Mouse (Mus musculus) B cell, adult (primary cell): ENCODE measurements around the gene Dram2. TPM values are rescaled to one million over a fixed set of nuclear protein-coding genes. Genes with fewer than 3 reads are reported as not detected.

ENCODE experiments used
- total RNA-seq: library from RNA; stranded (reverse); gene quantifications from 4 replicates; pipeline ENCODE4 v1.2.4, GENCODE M21; 2023; ENCODE audit not compliant: inconsistent age

The Dram2 gene
- total RNA-seq: 71.6 to 78.0 TPM (median 74.2 TPM) in 4 replicates

DNA sequence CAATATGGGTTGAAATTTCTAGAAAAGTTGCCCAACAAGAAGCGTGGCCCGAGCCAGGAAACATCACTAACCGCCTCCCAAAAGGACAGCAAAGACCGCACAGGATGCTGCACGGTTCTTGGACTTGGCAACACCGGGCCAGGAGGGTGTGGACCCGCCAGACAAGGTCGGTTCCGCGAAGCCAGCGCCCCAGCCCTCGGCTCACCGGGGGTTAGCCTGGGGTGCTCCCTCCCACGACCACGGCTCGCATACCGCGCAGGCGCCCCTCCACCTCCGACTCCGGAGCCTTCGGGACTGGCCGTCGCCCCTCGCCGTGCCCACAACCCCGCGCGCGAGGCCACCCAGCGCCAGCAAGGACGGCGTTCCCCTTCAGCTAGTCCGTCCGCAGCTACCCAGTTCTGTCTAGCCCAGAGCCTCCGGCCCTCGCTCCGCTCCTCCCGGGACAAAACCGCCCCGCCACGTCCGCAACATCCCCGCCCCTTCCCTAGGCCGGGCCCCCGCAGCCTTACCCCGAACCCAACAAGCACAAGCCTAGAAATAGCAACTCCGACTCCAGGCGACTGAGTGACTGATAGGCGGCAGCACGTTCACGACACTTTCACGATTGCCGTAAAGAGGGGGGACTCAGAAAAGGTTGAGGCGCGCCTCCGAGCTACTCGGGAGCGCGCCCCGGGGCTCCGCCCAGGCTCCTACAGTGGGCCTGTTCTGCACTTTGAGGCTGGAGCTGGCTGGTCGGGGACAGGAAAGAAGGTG, at the start of gene Dram2, which contains the start of gene Cept1:
Dram2 (plus strand) TSS at position 628 of the 753 bp plus-strand sequence.
Cept1 (minus strand) TSS at position 632 of the 753 bp plus-strand sequence.

Other genes starting within 250 kb of the Dram2 start
- 1.1 to 1.5 TPM (median 1.3 TPM) in 4 replicates for gene Chil6, start 141.6 kb upstream of the Dram2 start, total RNA-seq
- 66.8 to 76.8 TPM (median 75.2 TPM) in 4 replicates for gene Dennd2d, start 65.4 kb upstream of the Dram2 start, total RNA-seq
- 63.2 to 70.6 TPM (median 67.0 TPM) in 4 replicates for gene Cept1, start within 50 bp of the Dram2 start, total RNA-seq
- 55.0 to 62.4 TPM (median 61.6 TPM) in 4 replicates for gene Lrif1, start 137.2 kb downstream of the Dram2 start, total RNA-seq
- gene Cd53, start 242.4 kb downstream of the Dram2 start, total RNA-seq: 527 to 560 TPM (median 553 TPM) in 4 replicates